Mouse (Mus musculus) megakaryocyte-erythroid progenitor cell, adult 5 weeks (primary cell): ENCODE results near the gene Acnat1. TPM values are rescaled to one million over a fixed set of nuclear protein-coding genes. Genes with fewer than 3 reads are reported as not detected.

Experiments
- polyA plus RNA-seq: library from polyadenylated mRNA; stranded (reverse); fragments of >175 nt; gene quantifications from 2 replicates; pipeline ENCODE4 v1.2.3, GENCODE M21; 2012

The Acnat1 gene
- polyA plus RNA-seq: 0.12 TPM in 1 of 2 replicates, not detected in the other

DNA sequence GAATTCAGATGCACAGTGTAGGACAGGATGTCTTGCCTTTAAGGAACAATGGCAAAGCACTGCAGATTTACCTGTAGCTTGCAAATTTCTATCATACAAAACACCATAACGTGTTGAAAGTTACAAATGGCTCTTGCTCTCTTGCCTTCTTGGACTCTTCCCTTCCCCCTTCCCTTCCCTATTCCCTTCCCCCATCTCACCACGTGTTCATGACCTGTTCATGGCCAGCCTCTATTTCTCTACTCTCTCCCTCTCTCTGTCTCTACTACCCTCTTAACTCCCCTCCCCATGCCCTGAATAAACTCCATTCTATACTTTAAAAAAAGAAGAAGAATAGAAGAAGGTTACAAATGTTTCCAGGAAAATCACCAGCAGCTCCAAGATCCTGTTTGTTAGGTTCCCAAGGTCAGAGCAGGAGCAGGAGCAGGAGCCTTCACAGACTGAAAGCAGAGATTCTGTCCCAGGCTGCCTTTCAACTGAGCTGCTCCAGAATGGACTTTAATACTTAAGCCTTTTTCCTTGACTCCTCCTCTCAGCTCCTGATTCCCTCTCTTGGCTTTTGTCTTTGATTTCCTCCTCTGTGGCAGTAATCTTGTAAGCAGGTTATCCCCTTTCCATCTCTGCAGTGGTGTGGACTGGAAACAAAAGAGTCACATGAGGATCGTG lies at the start of gene Acnat1:
Acnat1 (minus strand) TSS at position 478 of the 666 bp plus-strand sequence.

DNA sequence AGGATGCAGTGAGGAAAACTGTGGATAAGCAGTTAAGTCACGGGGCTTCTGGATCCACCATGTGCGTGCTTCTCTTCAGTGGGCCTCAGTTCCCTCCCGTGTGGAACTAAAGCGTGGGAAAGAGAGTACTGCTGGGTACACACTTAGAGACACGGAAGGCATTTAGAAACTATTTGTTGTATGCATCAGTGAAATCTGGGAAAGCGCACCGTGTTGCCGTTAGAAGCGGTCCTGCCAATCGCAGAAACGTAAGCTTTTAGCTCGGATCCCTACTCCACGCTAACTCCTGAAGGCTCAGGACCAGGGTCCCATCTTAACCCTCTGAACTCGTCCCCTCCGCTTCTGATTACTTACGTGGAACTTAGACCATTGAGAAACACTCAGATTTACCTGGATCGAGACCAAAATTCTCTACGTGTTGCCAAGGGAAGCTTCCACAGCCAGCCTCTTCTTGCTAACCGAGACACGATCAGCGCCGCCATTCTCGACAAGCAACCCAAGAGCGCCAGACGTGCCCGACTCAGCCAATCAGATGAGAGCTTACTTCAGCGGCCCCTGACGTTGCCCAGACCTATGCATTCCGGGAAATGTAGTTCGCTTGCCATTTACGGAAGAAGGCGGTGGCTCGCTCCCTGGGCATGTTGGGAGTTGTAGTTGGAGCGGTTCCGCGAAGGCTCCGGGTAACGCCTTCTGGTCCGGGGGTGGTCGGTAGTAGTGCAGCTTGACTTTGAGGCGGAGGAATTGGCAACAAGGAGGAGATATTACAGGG lies 47.0 kb upstream of the Acnat1 start, which contains the start of the genes Mrpl50 and Zfp189:
Mrpl50 (minus strand) TSS at position 522 of the 769 bp plus-strand sequence.
Zfp189 (plus strand) TSS at position 605 of the 769 bp plus-strand sequence.

DNA sequence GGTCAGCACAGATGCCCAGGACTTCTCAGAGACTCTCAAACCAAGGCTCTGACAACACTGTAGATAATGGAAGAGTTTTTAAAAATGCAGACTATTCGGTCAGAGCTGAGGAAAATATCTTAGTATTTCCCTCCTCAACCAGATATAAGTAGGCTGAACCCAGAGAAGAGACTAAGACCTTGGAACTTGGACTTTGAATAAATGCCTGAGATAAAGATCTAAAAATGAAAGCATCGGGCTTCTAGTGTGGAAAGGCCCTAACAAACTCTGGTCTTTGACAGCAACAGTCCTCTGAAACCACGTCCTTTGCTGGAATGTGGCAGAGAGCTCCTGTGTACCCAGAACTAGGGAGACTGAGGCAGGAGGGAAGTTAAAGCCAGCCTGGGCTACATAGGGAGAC lies 32.7 kb upstream of the Acnat1 start, which contains the start of gene Baat:
Baat (minus strand) TSS at position 172 of the 400 bp plus-strand sequence.

DNA sequence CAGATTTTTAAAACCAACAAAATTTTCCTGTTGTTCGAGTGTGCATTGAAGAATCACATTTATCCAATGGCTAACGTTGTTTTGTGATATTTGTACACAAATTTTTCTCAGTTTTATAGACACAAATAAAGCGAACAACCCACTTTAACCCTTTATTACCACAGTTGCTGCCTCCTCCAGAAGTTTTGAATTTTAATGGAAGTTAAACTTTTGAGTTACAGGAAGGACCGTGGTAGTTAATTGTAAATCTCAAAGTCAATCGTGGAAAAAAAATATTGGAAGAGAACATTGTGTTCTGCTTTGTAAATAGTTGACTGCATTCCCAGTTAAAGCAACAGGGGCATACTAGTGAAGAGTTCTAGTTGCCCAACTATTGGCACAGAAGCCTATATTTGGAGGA lies 65.8 kb downstream of the Acnat1 start, which contains the start of gene Acnat2:
Acnat2 (minus strand) TSS at position 195 of the 400 bp plus-strand sequence.

Other genes with a start within 250 kb of the Acnat1 start
- not detected in 2 replicates for gene Acnat2, start 65.8 kb downstream of the Acnat1 start, polyA plus RNA-seq
- not detected in 2 replicates for gene Baat, start 32.6 kb upstream of the Acnat1 start, polyA plus RNA-seq
- 1.9 and 2.8 TPM in 2 replicates for gene Mrpl50, start 47.2 kb upstream of the Acnat1 start, polyA plus RNA-seq
- 1.2 and 1.3 TPM in 2 replicates for gene Zfp189, start 47.3 kb upstream of the Acnat1 start, polyA plus RNA-seq
- not detected in 2 replicates for gene Aldob, start 75.6 kb upstream of the Acnat1 start, polyA plus RNA-seq
- 1.2 and 1.6 TPM in 2 replicates for gene Tmem246, start 124.0 kb upstream of the Acnat1 start, polyA plus RNA-seq
- gene Rnf20, start 158.1 kb upstream of the Acnat1 start, polyA plus RNA-seq: 26.2 and 32.7 TPM in 2 replicates
- gene Ppp3r2, start 208.1 kb upstream of the Acnat1 start, polyA plus RNA-seq: not detected in 2 replicates